Mouse (Mus musculus) heart, embryonic 14.5 days (tissue): Measurements from ENCODE around the gene BC035044. TPM values are rescaled to one million over a fixed set of nuclear protein-coding genes. Genes with fewer than 3 reads are reported as not detected.
"Not testable (repeated sequence)": the region's sequence is repeated elsewhere in the genome, so short reads cannot be mapped to it uniquely, and the experiment has no call there.

Source experiments
- ATAC-seq: fragments of 200-750 bp; cut with Nextera tagmentation; 2 replicates; pipeline ENCODE4 v1.8.0; 2017; ENCODE audit warnings: low read depth, moderate TSS enrichment; ENCODE audit not compliant: insufficient number of reproducible peaks, insufficient read depth, low FRiP score
- H3K27ac ChIP-seq, 2 experiments: fragments of 200-500 bp in 1 of 2; fragments of 300-500 bp in 1 of 2; sonication (generic) in 1 of 2; replicated peaks in 1 of 2; 2 replicates each; pipeline ENCODE4 v1.5.1; 2012 to 2014; ENCODE audit warnings: low read depth in 2 of 2, low read length in 2 of 2, control low read depth in 1 of 2, mild to moderate bottlenecking in 1 of 2, mixed read lengths in 1 of 2; ENCODE audit not compliant: control insufficient read depth in 1 of 2, insufficient read depth in 1 of 2
- H3K27me3 ChIP-seq: fragments of 300-500 bp; sonication (generic); 2 replicates; pipeline ENCODE4 v1.6.1; 2014; ENCODE audit warnings: mild to moderate bottlenecking, low read length, control low read depth; ENCODE audit not compliant: control insufficient read depth, insufficient read depth
- H3K36me3 ChIP-seq: fragments of 300-500 bp; sonication (generic); 2 replicates; pipeline ENCODE4 v1.6.1; 2014; ENCODE audit warnings: mild to moderate bottlenecking, control low read depth, low read length, mixed read lengths; ENCODE audit not compliant: control insufficient read depth, insufficient read depth
- H3K4me1 ChIP-seq, 2 experiments: fragments of 200-500 bp in 1 of 2; fragments of 300-500 bp in 1 of 2; sonication (generic) in 1 of 2; 2 replicates each; pipeline ENCODE4 v1.6.1; 2012 to 2014; ENCODE audit warnings: low read length in 2 of 2, control low read depth in 1 of 2, mixed read lengths in 1 of 2; ENCODE audit not compliant: control insufficient read depth in 2 of 2, insufficient read depth in 2 of 2
- H3K4me2 ChIP-seq: fragments of 300-500 bp; sonication (generic); 2 replicates; pipeline ENCODE4 v1.6.1; 2014; ENCODE audit warnings: mild to moderate bottlenecking, low read length
- H3K4me3 ChIP-seq, 2 experiments: fragments of 200-500 bp in 1 of 2; fragments of 300-500 bp in 1 of 2; sonication (generic) in 1 of 2; 2 replicates each; pipeline ENCODE4 v1.5.1; 2012 to 2014; ENCODE audit warnings: low read length in 2 of 2, mild to moderate bottlenecking in 2 of 2, control low read depth in 1 of 2, low read depth in 1 of 2, moderate library complexity in 1 of 2; ENCODE audit not compliant: control insufficient read depth in 1 of 2, insufficient read depth in 1 of 2
- H3K9ac ChIP-seq: fragments of 300-500 bp; sonication (generic); 2 replicates; pipeline ENCODE4 v1.6.1; 2014; ENCODE audit warnings: mild to moderate bottlenecking, low read length
- H3K9me3 ChIP-seq: fragments of 300-500 bp; sonication (generic); 2 replicates; pipeline ENCODE4 v1.6.1; 2016; ENCODE audit warnings: low read length, control low read depth; ENCODE audit not compliant: control insufficient read depth
- whole genome bisulfite sequencing: fragments of 180-500 bp; shearing (Covaris S2); extraction: QIAGEN DNeasy Blood & Tissue Kit; methylation state at CpG from one replicate; pipeline ENCODE4 v1.1.7; 2014; 5-methylcytosine and 5-hydroxymethylcytosine counted together
- polyA plus RNA-seq: library from polyadenylated mRNA; unstranded; fragments of >200 nt; fragmentation: Nextera tagmentation; extraction: Ambion mirVana; gene quantifications from 2 replicates; pipeline ENCODE4 v1.2.1, GENCODE M21; 2014

The BC035044 gene
- polyA plus RNA-seq, 1 experiment from 2014 or later: 0.34 TPM

DNA sequence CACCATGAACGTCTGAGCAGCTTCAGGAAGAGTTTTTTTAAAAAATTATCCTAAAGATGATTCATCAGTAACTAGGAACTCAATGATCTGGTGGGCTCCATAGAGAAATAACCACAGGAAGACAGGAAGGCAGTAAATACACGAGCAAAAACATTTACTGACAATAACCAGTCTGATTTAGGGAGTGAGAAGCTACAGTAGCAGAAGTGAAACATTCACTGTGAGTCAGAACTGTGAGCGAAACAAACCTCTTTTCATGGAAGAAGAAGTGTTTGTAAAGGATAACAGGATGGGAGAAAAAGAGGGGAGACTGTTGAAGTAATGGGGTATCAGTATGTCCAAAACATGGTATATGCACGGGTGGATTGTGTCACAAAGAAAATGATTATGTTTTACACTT lies 61.1 kb downstream of the BC035044 start:
- 58% methylated on average over 4 of the region's 4 CpGs for WGBS
- Histone ChIP-seq H3K9ac (no peak overlapping the region), H3K4me1 (no peaks in the 10 kb centered on the region), H3K4me2 (no peak overlapping the region), H3K27me3 (no peaks in the 10 kb centered on the region), H3K4me3 (no peak overlapping the region), H3K36me3 (no peaks in the 10 kb centered on the region), H3K9me3 (no peaks in the 10 kb centered on the region), H3K27ac (no peak overlapping the region)
- ATAC-seq: no peak

DNA sequence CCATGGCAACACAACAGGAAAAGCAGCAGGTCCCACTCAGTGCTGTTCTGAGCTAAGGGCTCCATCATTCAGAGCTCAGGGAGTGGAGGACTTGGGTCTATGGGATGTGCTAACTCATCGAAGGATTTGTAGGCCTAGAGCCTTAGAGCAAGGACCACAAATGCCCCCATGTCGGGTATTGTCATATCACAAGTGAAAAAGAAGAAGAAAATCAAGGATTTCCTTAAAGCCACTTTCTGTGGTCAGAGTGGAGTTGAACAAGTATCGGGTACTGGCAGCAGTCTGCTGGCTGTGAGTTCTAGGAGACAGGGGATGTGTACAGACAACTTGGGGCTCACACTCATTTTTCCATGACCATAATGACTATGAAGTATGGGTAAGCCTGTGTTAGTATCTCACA lies 64.1 kb downstream of the BC035044 start:
- H3K9ac ChIP-seq: no peak overlapping the region
- no peaks in the 10 kb centered on the region for H3K36me3 ChIP-seq
- no peaks in the 10 kb centered on the region for H3K4me1 ChIP-seq
- no peaks in the 10 kb centered on the region for H3K9me3 ChIP-seq
- no peak overlapping the region for H3K4me2 ChIP-seq
- no peak overlapping the region for H3K27ac ChIP-seq
- no peak for ATAC-seq
- H3K27me3 ChIP-seq: no peaks in the 10 kb centered on the region
- 67% methylated on average over 3 of the region's 3 CpGs for WGBS
- H3K4me3 ChIP-seq: no peak overlapping the region

DNA sequence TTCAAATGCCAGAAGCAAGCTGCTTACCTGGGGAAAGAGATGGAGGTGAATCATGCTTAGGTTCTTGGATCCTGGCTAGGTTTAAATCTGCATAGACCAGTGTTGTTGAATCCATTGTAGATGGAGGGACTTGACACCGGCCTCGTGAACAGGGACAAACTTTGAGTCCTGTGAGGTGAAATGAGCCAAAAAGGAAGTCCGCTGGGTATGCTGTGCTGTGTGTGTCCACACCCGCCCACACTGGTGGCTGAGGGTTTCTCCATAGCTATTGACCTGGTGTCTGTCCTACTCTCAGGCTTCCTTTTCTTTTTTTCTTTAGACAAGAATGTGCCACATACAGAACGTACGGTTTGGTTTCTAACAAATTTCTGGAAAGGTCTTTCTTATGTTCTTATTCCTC lies 64.8 kb downstream of the BC035044 start, which contains the start of the genes Gm44511 and Klrb1b:
Gene Gm44511, minus strand, starts transcription at position 184 of the 400 bp plus-strand sequence.
Gene Klrb1b, minus strand, starts transcription at position 200 of the 400 bp plus-strand sequence.
- H3K9me3 ChIP-seq: no peaks in the 10 kb centered on the region
- no peak within 1 kb of the TSS for H3K4me2 ChIP-seq
- H3K27me3 ChIP-seq: no peaks in the 10 kb centered on the region
- H3K4me1 ChIP-seq: no peaks in the 10 kb centered on the region
- H3K36me3 ChIP-seq: no peaks in the 10 kb centered on the region
- no peak for ATAC-seq
- H3K27ac ChIP-seq: no peak within 1 kb of the TSS
- H3K4me3 ChIP-seq: no peak within 1 kb of the TSS
- WGBS: 73% methylated on average over 6 of the region's 6 CpGs
- no peak within 1 kb of the TSS for H3K9ac ChIP-seq

DNA sequence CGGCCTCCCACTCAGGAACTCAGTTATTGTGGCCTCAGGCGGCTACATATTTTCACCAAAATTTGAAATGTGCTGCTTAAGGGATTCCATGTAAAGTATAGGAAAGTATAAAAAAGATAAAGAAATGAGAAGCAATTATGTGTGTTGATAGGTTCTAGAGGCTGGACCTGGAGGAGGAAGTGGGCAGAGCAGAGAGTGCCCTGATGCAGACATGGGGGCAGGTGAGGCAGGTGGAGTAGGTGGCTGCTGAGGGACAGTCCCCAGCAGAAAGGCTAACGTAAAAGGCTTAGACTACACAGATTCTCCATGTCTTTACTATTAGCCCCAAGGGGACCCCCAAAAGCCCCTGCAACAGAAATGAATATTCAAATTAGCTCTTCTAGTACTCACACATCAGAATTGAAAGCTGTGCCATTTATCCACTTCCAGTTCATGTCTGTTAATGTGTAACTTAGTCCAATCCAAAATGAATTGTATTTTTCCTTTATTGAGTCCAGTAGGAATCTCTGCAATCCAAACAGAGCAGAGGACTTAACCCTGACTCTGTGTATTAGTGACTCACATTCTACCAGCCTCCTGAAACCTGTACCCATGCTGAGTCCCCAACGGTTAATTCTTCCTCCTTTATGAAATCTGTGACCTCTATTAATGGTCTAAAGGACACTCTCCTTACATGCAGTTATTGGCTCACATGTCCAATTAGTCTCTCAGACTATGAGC lies 72.7 kb downstream of the BC035044 start:
- H3K9me3 ChIP-seq: no peaks in the 10 kb centered on the region
- H3K4me1 ChIP-seq: no peaks in the 10 kb centered on the region
- no peak for ATAC-seq
- H3K36me3 ChIP-seq: no peaks in the 10 kb centered on the region
- WGBS: 78% methylated on average over 4 of the region's 4 CpGs
- no peak overlapping the region for H3K4me2 ChIP-seq
- no peak overlapping the region for H3K27ac ChIP-seq
- H3K4me3 ChIP-seq: no peak overlapping the region
- no peak overlapping the region for H3K9ac ChIP-seq
- H3K27me3 ChIP-seq: no peaks in the 10 kb centered on the region

DNA sequence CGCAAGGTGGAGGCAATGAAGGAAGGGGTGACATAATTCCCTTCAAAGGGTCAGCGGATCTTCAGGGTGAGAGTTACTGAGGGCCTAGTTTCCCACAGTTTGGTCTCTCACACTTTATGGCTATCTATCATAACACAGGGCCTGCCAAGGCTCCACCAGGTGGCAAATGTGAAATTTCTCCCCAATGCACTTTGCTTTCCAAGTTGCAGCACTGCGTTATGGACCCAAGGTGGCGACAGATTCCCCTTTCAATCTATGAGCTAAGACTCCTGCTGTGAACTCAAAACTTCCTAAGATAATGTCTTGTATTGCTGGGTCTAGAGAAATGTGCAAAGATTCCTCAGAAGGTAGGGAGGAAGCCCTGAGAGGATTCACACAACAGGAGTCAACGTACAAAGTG lies 82.4 kb downstream of the BC035044 start:
- Histone ChIP-seq H3K4me3 (no peak overlapping the region), H3K4me1 (no peaks in the 10 kb centered on the region), H3K9me3 (no peaks in the 10 kb centered on the region), H3K4me2 (no peak overlapping the region), H3K27me3 (no peaks in the 10 kb centered on the region), H3K27ac (no peak overlapping the region), H3K9ac (no peak overlapping the region), H3K36me3 (no peaks in the 10 kb centered on the region)
- no peak for ATAC-seq
- 87% methylated on average over 5 of the region's 5 CpGs for WGBS

DNA sequence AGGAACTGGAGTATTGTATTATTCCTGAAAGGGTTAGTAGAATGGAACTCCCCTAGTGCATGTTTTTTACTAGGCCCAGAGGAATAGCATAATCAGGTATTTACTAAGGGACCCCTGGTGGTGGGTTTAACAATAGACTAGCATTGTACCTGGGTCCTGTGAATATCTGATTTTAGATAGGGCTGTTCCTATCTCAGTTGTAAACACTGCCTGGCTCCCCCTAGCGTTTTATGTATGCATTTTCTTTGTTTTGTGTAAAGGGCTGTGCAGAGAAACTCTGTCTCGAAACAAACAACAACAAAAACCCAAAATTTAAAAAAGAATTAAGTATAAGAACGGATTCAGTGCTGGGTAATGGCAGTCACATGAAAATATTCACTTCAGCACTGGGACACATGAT lies 83.9 kb downstream of the BC035044 start:
- Histone ChIP-seq H3K27me3 (no peaks in the 10 kb centered on the region), H3K36me3 (no peaks in the 10 kb centered on the region), H3K9ac (no peak overlapping the region), H3K9me3 (no peaks in the 10 kb centered on the region), H3K27ac (no peak overlapping the region), H3K4me3 (no peak overlapping the region), H3K4me2 (no peak overlapping the region), H3K4me1 (no peaks in the 10 kb centered on the region)
- ATAC-seq: no peak
- WGBS: 68% methylated on average over 3 of the region's 3 CpGs

DNA sequence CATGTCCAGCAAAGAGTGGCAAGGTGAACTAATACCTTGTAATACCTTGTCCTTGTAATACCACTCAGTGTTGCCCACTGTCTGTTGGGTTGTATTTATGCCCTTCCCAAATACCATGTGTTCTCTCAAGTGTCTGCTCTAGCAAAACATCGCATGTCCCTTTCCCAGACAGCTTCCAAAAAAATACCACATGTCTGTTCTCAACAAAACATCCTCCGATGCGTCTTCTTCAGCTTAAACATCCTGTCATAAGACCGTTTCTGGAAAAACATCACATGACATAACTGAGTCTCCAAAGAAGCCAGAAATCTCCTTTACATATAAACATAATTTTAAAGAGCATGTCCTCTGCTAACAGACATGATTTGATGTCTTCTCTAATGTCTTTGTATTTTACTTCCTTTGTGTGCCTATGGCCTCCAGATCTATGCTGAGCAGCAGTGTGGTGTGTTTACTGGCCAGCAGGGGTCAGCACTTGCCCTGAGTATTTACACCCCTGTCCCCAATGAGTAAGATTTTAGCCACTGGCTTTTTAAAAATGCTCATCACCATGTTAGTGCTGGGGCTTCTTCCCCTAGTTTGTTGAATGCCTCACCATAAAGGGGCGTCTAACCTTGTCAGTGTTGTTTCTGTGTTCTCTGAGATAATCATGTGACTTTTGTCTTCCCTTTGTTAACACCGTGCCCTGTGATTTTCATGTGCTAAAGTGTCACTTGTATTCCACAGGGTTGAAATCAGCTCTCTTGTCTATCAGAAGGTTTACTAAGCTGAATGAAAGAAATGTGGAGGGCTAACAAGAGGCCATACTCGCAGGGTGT lies 85.9 kb downstream of the BC035044 start:
- H3K27ac ChIP-seq, H3K9me3 ChIP-seq, H3K4me3 ChIP-seq, H3K9ac ChIP-seq, H3K4me2 ChIP-seq, H3K27me3 ChIP-seq, ATAC-seq, H3K36me3 ChIP-seq, H3K4me1 ChIP-seq: not testable (repeated sequence)
- 60% methylated on average over 7 of the region's 7 CpGs for WGBS
